Mouse (Mus musculus) kidney, adult 2 months (tissue): Measurements from ENCODE around the gene Sdk2. TPM values are rescaled to one million over a fixed set of nuclear protein-coding genes. Genes with fewer than 3 reads are reported as not detected.

Experiments used
- DNase-seq: peaks from one replicate; pipeline ENCODE4 v3.0.0; 2021
- H3K27ac ChIP-seq: fragments of 200-500 bp; 2 replicates; pipeline ENCODE4 v1.5.1; 2012; ENCODE audit warnings: low read depth, low read length, control low read depth, inconsistent platforms; ENCODE audit not compliant: insufficient read depth
- H3K27me3 ChIP-seq: fragments of 200-500 bp; replicated peaks from 2 replicates; pipeline ENCODE4 v1.6.1; 2012; ENCODE audit warnings: mild to moderate bottlenecking, moderate library complexity, low read length, inconsistent platforms; ENCODE audit not compliant: control insufficient read depth, insufficient read depth
- H3K36me3 ChIP-seq: fragments of 200-500 bp; 2 replicates; pipeline ENCODE4 v1.6.1; 2012; ENCODE audit warnings: mild to moderate bottlenecking, moderate library complexity, low read length, inconsistent platforms; ENCODE audit not compliant: control insufficient read depth, insufficient read depth
- H3K4me1 ChIP-seq: fragments of 200-500 bp; 2 replicates; pipeline ENCODE4 v1.6.1; 2011; ENCODE audit warnings: low read length; ENCODE audit not compliant: control insufficient read depth, insufficient read depth
- H3K4me3 ChIP-seq: fragments of 200-500 bp; 2 replicates; pipeline ENCODE4 v1.5.1; 2011; ENCODE audit warnings: mild to moderate bottlenecking, low read depth, low read length, control low read depth; ENCODE audit not compliant: insufficient read depth
- CTCF ChIP-seq: fragments of 200-500 bp; conservative IDR thresholded peaks from 2 replicates; pipeline ENCODE4 v1.5.1; 2011; ENCODE audit warnings: low read depth, mild to moderate bottlenecking, control low read depth, low read length, moderate library complexity, mixed read lengths; ENCODE audit not compliant: insufficient read depth, insufficient read length
- POLR2A ChIP-seq: fragments of 200-500 bp; IDR thresholded peaks from one replicate; pipeline ENCODE4 v1.6.1; 2011; ENCODE audit warnings: low read depth, low read length, control low read depth
- WGBS: fragments of 180-500 bp; shearing (Covaris S2); methylation state at CpG from one replicate; pipeline ENCODE4 v1.1.7; 2018; 5-methylcytosine and 5-hydroxymethylcytosine counted together
- polyA plus RNA-seq: library from polyadenylated mRNA; depleted of rRNA; stranded (reverse); fragments of >200 nt; gene quantifications from 2 replicates; pipeline ENCODE4 v1.2.3, GENCODE M21; 2012

Sdk2 gene
- polyA plus RNA-seq, 1 experiment, result 0.63 TPM

DNA sequence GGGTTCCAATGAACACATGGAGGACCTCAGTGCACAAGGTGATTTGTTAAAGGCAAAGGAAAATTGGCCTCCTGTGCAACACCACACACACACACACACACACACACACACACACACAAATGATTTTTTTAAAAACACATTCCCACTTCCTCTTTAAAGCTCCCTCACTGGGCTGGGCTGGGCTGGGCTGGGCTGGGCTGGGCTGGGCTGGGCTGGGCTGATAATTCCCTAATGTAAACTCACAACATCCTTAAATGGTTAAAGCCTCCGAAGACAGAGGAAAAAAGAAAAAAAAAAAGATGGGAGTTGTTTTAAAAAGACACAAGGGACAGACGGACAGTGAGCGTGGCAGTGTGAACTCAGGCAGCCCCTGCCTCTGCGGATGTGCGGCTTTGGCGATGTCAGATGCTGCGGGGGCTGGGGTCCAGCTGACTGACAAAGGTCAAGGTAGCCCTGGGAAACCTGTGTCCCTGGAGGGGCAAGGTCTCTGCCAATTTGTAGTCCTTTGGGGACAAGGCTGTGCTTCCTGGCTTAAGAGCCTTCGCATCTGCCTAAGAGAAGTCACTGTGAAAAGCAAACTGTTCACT, 288.9 kb downstream of the Sdk2 start:
- no peak for DNase-seq
- Histone ChIP-seq H3K36me3 (no peaks in the 10 kb centered on the region), H3K27ac (no peak overlapping the region), H3K27me3 (no peaks in the 10 kb centered on the region), H3K4me3 (no peak overlapping the region), H3K4me1 (0 out of 2 replicates have a peak, but pooled peaks cover 4% of the 10 kb centered on the region)
- 64% methylated on average over 8 of the region's 8 CpGs for WGBS
- TF ChIP-seq CTCF (no peak), POLR2A (no peak)

DNA sequence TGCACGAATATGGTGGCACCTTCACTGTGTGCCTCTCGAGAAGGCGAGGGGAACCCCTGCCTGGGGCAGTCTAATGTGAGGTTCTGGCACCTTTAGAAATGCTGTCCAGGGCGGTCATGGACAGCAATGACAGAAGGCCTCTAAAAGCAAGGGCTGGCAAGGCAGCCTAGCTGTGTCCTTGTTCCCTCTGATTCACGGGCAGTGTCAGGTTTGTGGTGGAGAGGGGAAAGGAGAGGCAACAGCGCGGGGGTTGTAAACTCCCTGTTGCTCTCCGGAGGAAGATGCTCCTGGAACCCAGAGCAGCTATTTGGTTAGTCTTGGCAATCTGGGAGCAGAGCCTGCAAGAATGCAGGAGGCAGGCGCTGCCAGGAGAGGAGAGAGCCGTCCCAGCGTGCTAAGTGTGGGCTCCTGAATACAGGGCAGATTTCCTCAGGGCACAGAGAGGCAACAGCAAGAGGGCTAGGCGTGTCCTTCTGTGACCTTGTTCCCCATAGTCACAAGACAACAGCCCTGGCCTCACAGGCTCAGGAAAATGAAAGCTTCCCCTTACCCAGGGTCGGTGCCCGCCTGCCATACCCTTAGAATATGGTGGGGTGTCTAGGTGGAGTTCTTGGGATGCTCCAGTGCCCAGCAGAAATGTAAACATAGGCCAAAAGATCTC, 289.9 kb downstream of the Sdk2 start:
- no peaks in the 10 kb centered on the region for H3K36me3 ChIP-seq
- no peak for DNase-seq
- 61% methylated on average over 14 of the region's 14 CpGs for WGBS
- no peak overlapping the region for H3K27ac ChIP-seq
- 0 out of 2 replicates have a peak, but pooled peaks cover 4% of the 10 kb centered on the region for H3K4me1 ChIP-seq
- no peaks in the 10 kb centered on the region for H3K27me3 ChIP-seq
- TF ChIP-seq CTCF, result no peak
- TF ChIP-seq POLR2A, result no peak
- H3K4me3 ChIP-seq, result no peak overlapping the region

DNA sequence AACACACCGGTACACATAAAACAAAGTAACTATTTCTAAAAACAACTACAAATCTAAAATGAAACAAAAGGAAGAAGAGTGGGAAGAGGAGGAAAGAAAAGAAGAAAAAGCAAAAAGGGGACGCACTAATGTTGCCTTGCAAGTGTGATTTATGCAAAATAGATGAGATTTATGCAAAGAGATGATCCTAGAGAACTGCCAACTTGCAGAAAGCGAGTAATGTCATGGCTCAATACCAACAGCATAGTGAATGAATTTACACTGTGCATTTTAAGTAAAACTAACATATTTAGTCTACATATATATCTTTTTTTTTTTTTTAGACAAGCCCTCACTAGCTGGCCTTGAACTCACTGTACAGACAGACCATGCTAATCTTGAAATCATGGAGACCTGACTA, 292.1 kb downstream of the Sdk2 start:
- Histone ChIP-seq H3K27me3 (no peaks in the 10 kb centered on the region), H3K36me3 (no peaks in the 10 kb centered on the region), H3K4me1 (0 out of 2 replicates have a peak, but pooled peaks cover 4% of the 10 kb centered on the region), H3K27ac (no peak overlapping the region), H3K4me3 (no peak overlapping the region)
- TF ChIP-seq POLR2A (no peak), CTCF (no peak)
- 93% methylated on average over 3 of the region's 3 CpGs for WGBS
- no peak for DNase-seq

DNA sequence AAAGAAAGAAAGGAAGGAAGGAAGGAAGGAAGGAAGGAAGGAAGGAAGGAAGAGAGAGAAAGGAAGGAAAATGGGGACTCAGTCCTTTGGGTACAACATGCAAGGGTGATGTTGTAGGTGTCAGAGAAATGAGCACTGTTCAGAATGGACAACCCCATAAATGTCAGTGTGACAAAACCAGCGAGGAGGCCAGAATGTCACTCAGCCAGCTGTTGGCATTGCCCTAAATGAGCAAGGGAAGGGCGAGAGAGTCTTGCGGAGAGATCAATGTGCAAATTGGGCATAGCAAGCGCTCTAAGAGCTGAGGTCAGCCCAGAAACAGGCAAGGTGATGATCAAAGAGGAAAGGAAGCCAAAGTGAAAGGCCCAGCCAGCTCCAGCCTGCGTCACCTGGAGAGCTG, 293.7 kb downstream of the Sdk2 start:
- Histone ChIP-seq H3K4me3 (no peak overlapping the region), H3K4me1 (no peaks in the 10 kb centered on the region), H3K36me3 (no peaks in the 10 kb centered on the region), H3K27me3 (no peaks in the 10 kb centered on the region), H3K27ac (no peak overlapping the region)
- DNase-seq, result no peak
- TF ChIP-seq CTCF (no peak), POLR2A (no peak)
- WGBS, result 89% methylated on average over 5 of the region's 5 CpGs

DNA sequence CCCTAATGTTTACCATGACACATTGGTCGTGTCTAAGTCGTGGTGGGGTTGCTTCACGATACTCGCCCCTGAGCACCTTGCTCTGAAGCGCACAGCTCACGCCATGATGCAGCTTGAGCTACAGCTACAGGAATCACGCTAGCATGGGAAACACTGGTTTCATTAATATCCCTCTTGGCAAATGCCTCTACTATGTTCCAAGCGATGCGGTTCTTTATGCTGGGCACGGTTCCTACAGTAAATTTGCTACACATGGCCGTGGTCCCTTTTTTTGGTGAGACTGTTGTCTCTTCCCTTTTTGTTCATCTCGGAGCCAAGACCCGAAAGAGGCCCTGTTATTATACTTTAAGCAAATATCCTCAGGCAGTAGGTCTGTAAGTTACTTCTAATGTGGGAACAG, 295.7 kb downstream of the Sdk2 start:
- TF ChIP-seq POLR2A, result no peak
- no peak for TF ChIP-seq CTCF
- WGBS, result 88% methylated on average over 13 of the region's 13 CpGs
- H3K4me3 ChIP-seq, result no peak overlapping the region
- no peaks in the 10 kb centered on the region for H3K27me3 ChIP-seq
- no peaks in the 10 kb centered on the region for H3K36me3 ChIP-seq
- DNase-seq, result no peak
- peaks cover 3% of the 10 kb centered on the region; the same call in 1 of the 2 replicates for H3K4me1 ChIP-seq
- H3K27ac ChIP-seq, result no peak overlapping the region

DNA sequence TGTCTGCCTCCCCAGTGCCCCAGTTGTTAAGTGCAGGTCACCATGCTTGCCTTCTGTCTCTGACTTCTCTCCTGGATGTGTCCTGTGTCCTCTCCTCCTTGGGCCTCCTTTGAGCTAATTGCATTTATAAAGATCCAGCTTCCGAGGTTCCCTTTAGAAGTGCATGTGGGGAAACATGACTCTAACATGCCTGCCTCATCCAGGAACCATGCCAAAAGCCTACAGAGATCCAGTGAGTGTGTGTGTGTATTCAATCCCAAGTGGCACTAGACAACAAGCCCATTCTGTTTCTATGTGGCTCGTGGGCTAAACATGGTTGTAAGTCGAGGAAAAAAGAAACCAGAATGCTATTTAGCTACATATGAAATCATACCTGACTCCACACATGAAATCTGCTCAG, 298.5 kb downstream of the Sdk2 start:
- WGBS, result 79% methylated on average over 3 of the region's 3 CpGs
- no peaks in the 10 kb centered on the region for H3K36me3 ChIP-seq
- H3K27ac ChIP-seq, result no peak overlapping the region
- no peak for TF ChIP-seq CTCF
- no peak for TF ChIP-seq POLR2A
- DNase-seq, result no peak
- H3K4me1 ChIP-seq, result peaks cover 3% of the 10 kb centered on the region; the same call in 1 of the 2 replicates
- H3K4me3 ChIP-seq, result no peak overlapping the region
- H3K27me3 ChIP-seq, result no peaks in the 10 kb centered on the region

DNA sequence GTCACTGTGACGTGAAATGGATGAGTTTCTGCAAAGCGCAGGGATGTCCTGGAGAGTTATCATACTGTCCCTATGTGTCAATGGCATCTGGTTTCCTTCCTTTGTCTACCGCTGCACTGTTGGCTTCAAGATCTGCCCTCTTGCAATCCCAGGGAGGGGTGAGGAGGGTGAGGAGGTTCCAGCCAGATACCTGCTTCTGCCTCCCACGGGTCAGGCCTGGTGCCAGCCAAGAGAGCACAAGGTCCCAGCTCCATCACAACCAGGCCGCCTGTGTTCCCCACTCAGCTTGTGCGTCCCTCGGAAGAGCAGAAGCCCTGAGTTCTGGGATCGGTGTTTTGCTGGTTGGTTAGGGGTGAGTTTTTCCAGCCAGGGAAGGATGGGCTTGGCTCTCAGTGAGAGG, 299.6 kb downstream of the Sdk2 start:
- H3K36me3 ChIP-seq, result no peaks in the 10 kb centered on the region
- TF ChIP-seq CTCF (no peak), POLR2A (no peak)
- DNase-seq, result peak; percentile 15
- H3K4me3 ChIP-seq, result no peak overlapping the region
- H3K27me3 ChIP-seq, result no peaks in the 10 kb centered on the region
- H3K27ac ChIP-seq, result no peak overlapping the region
- peaks cover 3% of the 10 kb centered on the region; the same call in 1 of the 2 replicates for H3K4me1 ChIP-seq
- whole genome bisulfite sequencing, result 48% methylated on average over 8 of the region's 8 CpGs
